Mouse (Mus musculus): ENCODE measurements around the gene Zc3h18.

Gene Zc3h18

GRCm38 (mm10) chr8:122436146-122436545 lies 59.7 kb downstream of the Zc3h18 start:
- DNase-seq (ENCODE audit: extremely low read depth, low read depth): no peak

GRCm38 (mm10) chr8:122436586-122437125 lies 60.2 kb downstream of the Zc3h18 start:
- no peak for DNase-seq (ENCODE audit: extremely low read depth, low read depth)

GRCm38 (mm10) chr8:122437708-122438331 lies 61.4 kb downstream of the Zc3h18 start:
- no peak for DNase-seq (ENCODE audit: extremely low read depth, low read depth)

- no peak for DNase-seq (ENCODE audit: extremely low read depth, low read depth)
Observed at GRCm38 (mm10) chr8:122439336-122439735, 62.9 kb downstream of the Zc3h18 start.

- DNase-seq (ENCODE audit: extremely low read depth, low read depth): no peak
Observed at GRCm38 (mm10) chr8:122441326-122441725, 64.9 kb downstream of the Zc3h18 start.

- no peak for DNase-seq (ENCODE audit: extremely low read depth, low read depth)
Observed at GRCm38 (mm10) chr8:122442356-122442755, 65.9 kb downstream of the Zc3h18 start.

- DNase-seq (ENCODE audit: extremely low read depth, low read depth): no peak
Observed at GRCm38 (mm10) chr8:122442781-122443180, 66.4 kb downstream of the Zc3h18 start.

GRCm38 (mm10) chr8:122443262-122444006 lies 67.0 kb downstream of the Zc3h18 start, which contains the start of gene Mvd:
Gene Mvd (minus strand): TSS chr8:122443422.
- peak; percentile 99 for DNase-seq (ENCODE audit: extremely low read depth, low read depth)

- DNase-seq (ENCODE audit: extremely low read depth, low read depth): peak; percentile 79
Observed at GRCm38 (mm10) chr8:122444058-122444748, 67.8 kb downstream of the Zc3h18 start.

- DNase-seq (ENCODE audit: extremely low read depth, low read depth): no peak
Observed at GRCm38 (mm10) chr8:122445203-122445602, 68.8 kb downstream of the Zc3h18 start.

- no peak for DNase-seq (ENCODE audit: extremely low read depth, low read depth)
Observed at GRCm38 (mm10) chr8:122451161-122451703, 74.8 kb downstream of the Zc3h18 start.

GRCm38 (mm10) chr8:122452154-122452553 lies 75.7 kb downstream of the Zc3h18 start:
- DNase-seq (ENCODE audit: extremely low read depth, low read depth): no peak

- DNase-seq (ENCODE audit: extremely low read depth, low read depth): no peak
Observed at GRCm38 (mm10) chr8:122454409-122454808, 78.0 kb downstream of the Zc3h18 start.

GRCm38 (mm10) chr8:122457171-122457570 lies 80.8 kb downstream of the Zc3h18 start:
- DNase-seq (ENCODE audit: extremely low read depth, low read depth): no peak

- no peak for DNase-seq (ENCODE audit: extremely low read depth, low read depth)
Observed at GRCm38 (mm10) chr8:122459218-122459900, 83.0 kb downstream of the Zc3h18 start.

GRCm38 (mm10) chr8:122459990-122460389 lies 83.6 kb downstream of the Zc3h18 start:
- no peak for DNase-seq (ENCODE audit: extremely low read depth, low read depth)

GRCm38 (mm10) chr8:122460524-122461472 lies 84.4 kb downstream of the Zc3h18 start, which contains the start of gene Snai3:
Gene Snai3 (minus strand): TSS chr8:122460733.
- no peak for DNase-seq (ENCODE audit: extremely low read depth, low read depth)

GRCm38 (mm10) chr8:122461473-122462148 lies 85.2 kb downstream of the Zc3h18 start:
- no peak for DNase-seq (ENCODE audit: extremely low read depth, low read depth)

GRCm38 (mm10) chr8:122462510-122462909 lies 86.1 kb downstream of the Zc3h18 start:
- DNase-seq (ENCODE audit: extremely low read depth, low read depth): no peak
